Mouse (Mus musculus) stomach, postnatal 0 days (tissue): ENCODE data around the gene Myo9a.

Experiments used
- CTCF ChIP-seq: IDR thresholded peaks from 2 replicates; pipeline ENCODE4 v1.5.1; 2016; ENCODE audit warnings: antibody characterized with exemption, low read depth, mild to moderate bottlenecking, moderate library complexity
- EP300 ChIP-seq: optimal IDR thresholded peaks from 2 replicates; pipeline ENCODE3; 2016; ENCODE audit warnings: antibody characterized with exemption

DNA sequence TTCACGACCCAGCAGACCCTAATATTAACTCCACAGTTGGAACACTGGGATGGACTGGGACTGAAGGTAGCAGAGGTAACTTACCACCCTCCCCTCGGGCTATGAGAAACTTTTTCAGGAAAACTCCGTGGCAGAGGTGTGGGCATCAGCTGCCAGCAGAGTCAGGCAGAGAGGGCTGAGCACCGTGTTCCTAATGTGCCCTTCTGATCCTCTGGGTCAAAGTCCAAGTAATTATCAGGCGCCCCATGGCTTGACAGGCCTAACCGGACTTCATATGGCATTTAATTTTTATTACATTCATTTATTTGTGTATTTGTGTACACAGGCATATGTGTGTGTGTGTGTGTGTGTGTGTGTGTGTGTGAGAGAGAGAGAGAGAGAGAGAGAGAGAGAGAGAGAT lies 47.6 kb upstream of the Myo9a start:
- TF ChIP-seq CTCF (no peak), EP300 (no peak)
